Mouse (Mus musculus): Measurements from ENCODE around the gene Ercc1.

Ercc1 gene

GRCm38 (mm10) chr7:19373367-19373766, 28.8 kb downstream of the Ercc1 start:
- no peak for DNase-seq

- DNase-seq = no peak
Measured at GRCm38 (mm10) chr7:19375368-19375767, 30.8 kb downstream of the Ercc1 start.

GRCm38 (mm10) chr7:19376019-19376418, 31.4 kb downstream of the Ercc1 start:
- no peak for DNase-seq

- DNase-seq = no peak
Measured at GRCm38 (mm10) chr7:19378049-19378448, 33.5 kb downstream of the Ercc1 start.

GRCm38 (mm10) chr7:19381377-19382165, 37.0 kb downstream of the Ercc1 start, which contains the start of gene Ercc2:
TSS of gene Ercc2 (plus strand) at chr7:19382010.
- DNase-seq = peak; percentile 99

GRCm38 (mm10) chr7:19382166-19382541, 37.6 kb downstream of the Ercc1 start:
- no peak for DNase-seq

GRCm38 (mm10) chr7:19383708-19384107, 39.1 kb downstream of the Ercc1 start:
- no peak for DNase-seq

GRCm38 (mm10) chr7:19388699-19389413, 44.3 kb downstream of the Ercc1 start:
- DNase-seq = no peak

- DNase-seq = peak in 1 of 2 experiments; percentile 21
Measured at GRCm38 (mm10) chr7:19394484-19394883, 49.9 kb downstream of the Ercc1 start.

- peak; percentile 81 to 86 for DNase-seq
Measured at GRCm38 (mm10) chr7:19399496-19400280, 55.1 kb downstream of the Ercc1 start.

- no peak for DNase-seq
Measured at GRCm38 (mm10) chr7:19400946-19401345, 56.4 kb downstream of the Ercc1 start.

- DNase-seq = no peak
Measured at GRCm38 (mm10) chr7:19402535-19403112, 58.0 kb downstream of the Ercc1 start.

GRCm38 (mm10) chr7:19403731-19404296, 59.2 kb downstream of the Ercc1 start, which contains the start of gene Klc3:
TSS of gene Klc3 (minus strand) at chr7:19404104.
- peak; percentile 85 to 88 for DNase-seq

- DNase-seq = no peak
Measured at GRCm38 (mm10) chr7:19404476-19404875, 59.9 kb downstream of the Ercc1 start, which contains the start of gene Ckm. TSS of gene Ckm (plus strand) at chr7:19404776.

- peak; percentile 83 to 88 for DNase-seq
Measured at GRCm38 (mm10) chr7:19405417-19405816, 60.8 kb downstream of the Ercc1 start.
